Mouse (Mus musculus) adrenal gland, postnatal 25 days (tissue): ENCODE results near the gene Lrmda. TPM values are rescaled to one million over a fixed set of nuclear protein-coding genes. Genes with fewer than 3 reads are reported as not detected.

Experiments
- DNase-seq: peaks from one replicate; pipeline ENCODE4 v3.0.0; 2021; ENCODE audit warnings: mixed read lengths
- microRNA-seq, 2 experiments: library from miRNA; unstranded; fragments of <30 nt; microRNA quantifications; one replicate each; pipeline ENCODE4 v1.2.0; 2021
- total RNA-seq: library from RNA; stranded (reverse); gene quantifications from 2 replicates; pipeline ENCODE4 v1.2.3, GENCODE M21; 2021

Lrmda gene
- total RNA-seq, 1 experiment from 2014 or later, result 5.6 TPM

DNA sequence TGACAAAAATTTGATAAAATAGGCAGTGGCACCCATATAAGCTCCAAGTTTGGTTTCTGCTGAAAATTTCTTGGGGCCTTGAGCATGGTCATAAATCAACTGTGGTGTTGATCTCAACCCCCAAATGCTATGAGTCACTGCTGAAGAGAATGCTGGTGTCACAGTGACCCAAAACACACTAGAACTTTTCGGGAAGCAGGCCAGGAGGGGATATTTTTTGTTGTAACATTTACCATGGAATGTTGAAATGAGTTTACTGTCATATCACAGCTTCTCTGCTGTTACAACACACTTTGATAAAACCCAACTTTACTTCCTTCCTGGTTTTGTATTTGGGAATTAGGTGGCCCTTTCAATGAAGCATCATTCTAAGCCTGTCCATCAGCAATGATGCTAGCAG lies 1065.3 kb downstream of the Lrmda start:
- DNase-seq, result peak; percentile 17

- DNase-seq, result no peak
Observed at GRCm38 (mm10) chr14:23093306-23093705, 1073.8 kb downstream of the Lrmda start.

- no peak for DNase-seq
Observed at GRCm38 (mm10) chr14:23094546-23095157, 1075.1 kb downstream of the Lrmda start.

DNA sequence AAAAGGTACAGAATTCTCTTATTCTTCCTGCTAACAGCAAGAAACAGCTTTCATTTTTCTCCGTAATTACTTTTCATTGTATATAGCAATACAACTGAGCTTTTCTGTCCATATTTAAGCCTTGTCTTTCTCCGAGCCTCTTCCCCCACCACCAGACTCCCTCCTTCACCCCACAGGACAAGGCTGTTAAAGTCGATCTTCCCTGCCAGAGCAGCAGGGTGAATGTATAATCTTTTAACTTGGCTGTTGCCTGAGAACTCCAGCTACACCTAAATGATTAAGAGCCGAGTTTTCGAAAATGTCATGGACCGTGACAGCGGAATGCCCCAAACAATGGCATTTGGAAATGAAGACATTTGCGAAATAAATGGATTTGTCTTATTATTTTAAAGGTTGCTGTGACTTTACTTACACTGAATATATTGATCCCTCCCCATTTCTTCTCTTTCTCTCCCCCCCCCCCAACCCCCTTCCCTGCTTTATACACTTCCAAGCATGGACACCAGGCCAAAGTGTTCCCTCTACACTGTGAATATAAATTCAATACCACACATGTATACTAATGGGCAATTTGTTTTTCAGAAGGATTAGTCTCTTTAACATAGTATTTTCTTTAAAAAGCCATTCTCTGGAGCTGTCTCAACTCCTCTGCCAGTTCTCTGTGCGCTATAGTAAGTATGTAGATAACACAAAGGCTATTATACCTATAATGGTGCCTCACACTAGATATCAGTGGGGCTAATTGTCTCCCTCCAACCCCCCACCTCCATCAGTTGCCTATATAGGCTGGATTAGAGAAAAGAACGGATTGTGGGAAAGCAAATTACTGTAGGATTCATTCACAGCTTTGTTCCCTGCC lies 1075.9 kb downstream of the Lrmda start:
- DNase-seq, result no peak

DNA sequence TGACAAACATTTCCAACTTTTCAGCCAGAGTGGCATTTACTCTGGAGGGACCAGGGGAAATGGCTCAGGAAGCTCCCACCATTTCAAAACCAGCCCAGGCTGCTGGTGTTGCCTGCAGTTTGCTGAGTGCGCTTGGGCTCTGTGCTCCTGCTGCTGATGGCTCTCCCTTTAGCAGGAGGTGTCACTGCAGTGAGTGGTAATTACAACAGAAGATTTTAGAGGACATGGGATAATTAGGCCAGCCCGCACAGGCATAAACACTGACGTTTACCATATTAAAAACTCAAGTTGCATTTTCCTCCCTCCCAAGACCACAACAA lies 1076.5 kb downstream of the Lrmda start:
- DNase-seq, result no peak

- DNase-seq, result no peak
Observed at GRCm38 (mm10) chr14:23096405-23096804, 1076.9 kb downstream of the Lrmda start.

Small RNA genes lying within 50 kb of the gene (microRNA-seq; reads per million reads assigned to microRNA genes)
- 0 reads per million in 2 experiments for gene Gm27532

Other genes with a start within 250 kb of the Lrmda start
- gene Vdac2, start 194.5 kb upstream of the Lrmda start, total RNA-seq, result 168 and 205 TPM in 2 replicates
- 67.2 and 75.0 TPM in 2 replicates for gene Comtd1, start 170.7 kb upstream of the Lrmda start, total RNA-seq
- gene Zfp503, start 30.1 kb upstream of the Lrmda start, total RNA-seq, result 27.5 and 33.3 TPM in 2 replicates